Mouse (Mus musculus): ENCODE results near the gene Gja4.

The Gja4 gene

DNA sequence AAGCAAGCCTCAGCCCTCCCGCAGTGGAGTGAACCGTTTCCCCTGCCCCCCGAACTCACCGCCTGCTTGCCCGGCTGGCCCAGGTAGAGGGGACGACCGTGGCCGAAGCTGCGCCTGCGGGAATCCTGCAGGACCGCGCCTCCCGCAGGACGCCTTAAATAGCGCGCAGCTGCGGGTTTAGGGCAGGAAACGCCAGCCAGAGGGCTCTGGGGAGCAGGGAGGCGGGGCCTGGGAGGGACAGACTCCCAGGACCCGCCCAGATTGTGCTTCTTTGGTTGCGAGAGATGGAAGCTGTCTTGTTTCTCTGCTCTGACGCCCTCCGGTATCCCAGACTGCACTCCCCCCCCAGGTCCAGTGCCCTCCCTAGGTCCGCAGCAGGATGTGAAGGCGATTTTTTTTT, at the start of gene Gja4:
Gene Gja4 (minus strand): TSS at position 179 of the 400 bp plus-strand sequence.
- peak; percentile 89 for DNase-seq (ENCODE audit: low spot score)

DNA sequence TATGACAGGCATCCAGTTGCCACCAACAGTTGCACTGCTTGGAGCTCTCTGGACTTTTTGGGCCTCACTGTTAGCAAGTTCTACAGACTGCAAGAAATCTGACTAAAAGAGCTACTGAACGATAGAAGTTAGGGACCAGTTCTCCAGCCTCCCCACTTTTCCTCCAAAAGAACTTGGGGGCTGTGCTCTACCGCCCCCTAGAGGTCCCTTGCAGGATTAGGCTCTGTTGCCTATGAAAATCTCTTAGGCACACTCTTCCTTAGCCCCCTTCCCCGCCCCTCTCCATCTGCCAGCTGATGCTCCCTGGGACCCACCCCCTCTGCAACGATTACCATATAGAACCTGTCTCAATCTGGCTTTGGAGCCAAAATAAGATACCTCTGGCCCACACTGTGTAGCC, 49.5 kb upstream of the Gja4 start:
- DNase-seq (ENCODE audit: low spot score) = no peak

- DNase-seq (ENCODE audit: low spot score) = no peak
Measured at GRCm38 (mm10) chr4:127362520-127362919, 48.7 kb upstream of the Gja4 start.

DNA sequence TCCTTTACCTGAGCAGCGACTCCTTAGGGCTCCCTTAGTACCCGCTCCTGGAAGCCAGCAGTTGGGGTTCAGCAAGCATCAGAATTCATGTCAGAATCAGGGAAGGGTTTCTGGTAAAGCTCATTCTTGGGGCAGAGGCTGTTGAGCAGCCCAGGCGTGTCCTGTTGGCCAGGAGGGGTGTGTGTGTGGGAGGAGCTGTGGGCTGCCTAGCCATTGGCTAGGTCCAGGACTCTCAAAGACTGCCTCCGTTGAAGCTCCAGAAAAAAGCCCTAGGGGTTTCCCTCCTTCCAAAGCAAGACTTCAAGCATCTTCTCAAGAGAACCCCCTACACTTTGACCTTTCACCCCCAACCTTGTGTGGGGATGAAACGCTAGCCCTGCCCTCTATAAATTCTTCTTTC, 44.2 kb upstream of the Gja4 start, which contains the start of gene Gjb5:
Gene Gjb5 (minus strand): TSS at position 164 of the 400 bp plus-strand sequence.
- DNase-seq (ENCODE audit: low spot score) = peak; percentile 57

- no peak for DNase-seq (ENCODE audit: low spot score)
Measured at GRCm38 (mm10) chr4:127354506-127355485, 41.0 kb upstream of the Gja4 start.

DNA sequence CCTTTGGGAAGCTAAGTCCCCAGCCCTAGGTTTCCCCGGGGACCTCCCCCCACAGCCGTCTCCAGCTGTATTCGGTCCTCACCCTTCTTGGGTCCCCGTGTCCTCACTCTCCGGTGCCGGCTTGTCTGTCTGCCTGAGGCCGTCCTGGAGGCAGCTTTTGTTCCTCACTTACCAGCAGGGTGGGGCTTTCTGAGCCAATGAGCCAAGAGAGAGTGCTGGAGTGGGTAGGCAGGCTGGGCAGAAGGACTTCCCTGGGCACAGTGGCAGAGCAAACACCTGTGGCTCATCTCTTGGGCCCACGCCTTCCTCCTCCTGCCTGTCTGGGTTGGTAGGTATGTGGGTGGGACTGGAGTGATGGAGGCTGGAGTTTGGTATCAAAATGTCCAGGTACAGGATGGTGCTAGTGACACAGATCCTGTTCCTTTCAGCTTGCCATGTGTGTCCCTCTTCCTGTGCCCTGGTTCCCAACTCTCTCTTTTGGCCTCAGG, 40.2 kb upstream of the Gja4 start, which contains the start of gene Gjb4:
Gene Gjb4 (minus strand): TSS at position 131 of the 488 bp plus-strand sequence.
- no peak for DNase-seq (ENCODE audit: low spot score)

GRCm38 (mm10) chr4:127352594-127352993, 38.8 kb upstream of the Gja4 start:
- no peak for DNase-seq (ENCODE audit: low spot score)

DNA sequence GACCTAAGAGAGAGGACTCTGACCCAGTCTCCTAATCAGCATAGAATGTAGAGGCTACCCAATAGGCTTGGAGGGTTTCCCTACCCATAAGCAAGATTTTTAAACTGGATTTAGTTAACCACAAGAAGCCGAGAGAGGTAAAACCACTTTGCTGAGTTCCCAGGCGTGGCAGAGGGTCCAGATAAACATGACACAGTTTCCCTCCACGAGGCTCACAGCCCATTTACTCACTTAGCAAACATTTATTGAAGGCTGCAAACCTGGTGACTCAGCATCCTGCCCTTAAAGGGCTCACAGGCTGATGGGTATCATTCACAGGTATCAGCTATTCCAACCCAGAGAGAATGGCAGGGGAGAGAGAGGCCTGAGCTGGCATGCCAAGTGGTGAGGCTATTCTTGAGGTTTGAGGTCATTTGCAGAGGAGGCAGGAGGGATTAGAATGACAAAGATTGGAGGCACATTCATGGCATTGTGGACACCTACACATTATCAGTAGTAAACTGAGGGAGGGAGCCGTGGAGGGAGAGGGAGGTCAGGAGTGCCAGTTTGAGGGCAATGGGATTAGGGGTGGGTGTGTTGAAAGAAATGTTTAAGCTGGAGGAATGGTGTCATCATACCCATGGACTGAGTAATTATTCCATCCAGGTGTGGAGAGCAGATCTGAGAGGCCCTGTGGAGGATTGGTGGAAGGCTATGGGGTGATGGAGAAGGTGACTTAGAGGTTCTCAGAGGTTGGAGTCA, 35.9 kb upstream of the Gja4 start:
- no peak for DNase-seq (ENCODE audit: low spot score)

DNA sequence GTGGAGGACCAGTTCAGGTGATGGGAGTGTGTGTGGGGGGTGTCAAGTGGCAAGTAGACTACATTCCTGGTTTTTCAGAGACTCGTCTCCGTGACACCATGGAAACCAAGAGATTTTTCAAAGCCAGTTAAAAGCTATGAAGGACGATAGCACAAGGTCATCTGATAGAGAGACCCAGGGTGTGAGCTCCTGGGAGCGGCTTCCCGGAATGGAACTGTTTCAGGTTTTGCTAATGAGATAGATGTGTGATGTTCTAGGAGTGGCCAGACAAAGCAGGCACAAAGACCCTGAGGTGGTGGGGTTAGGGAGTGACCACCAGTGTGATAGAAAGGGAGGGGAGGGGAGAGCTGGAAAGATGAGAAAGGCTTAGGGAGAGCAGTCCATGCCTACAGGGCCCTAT, 31.2 kb upstream of the Gja4 start:
- no peak for DNase-seq (ENCODE audit: low spot score)

- no peak for DNase-seq (ENCODE audit: low spot score)
Measured at GRCm38 (mm10) chr4:127341372-127341771, 27.5 kb upstream of the Gja4 start.

GRCm38 (mm10) chr4:127337668-127338067, 23.8 kb upstream of the Gja4 start:
- DNase-seq (ENCODE audit: low spot score) = no peak

DNA sequence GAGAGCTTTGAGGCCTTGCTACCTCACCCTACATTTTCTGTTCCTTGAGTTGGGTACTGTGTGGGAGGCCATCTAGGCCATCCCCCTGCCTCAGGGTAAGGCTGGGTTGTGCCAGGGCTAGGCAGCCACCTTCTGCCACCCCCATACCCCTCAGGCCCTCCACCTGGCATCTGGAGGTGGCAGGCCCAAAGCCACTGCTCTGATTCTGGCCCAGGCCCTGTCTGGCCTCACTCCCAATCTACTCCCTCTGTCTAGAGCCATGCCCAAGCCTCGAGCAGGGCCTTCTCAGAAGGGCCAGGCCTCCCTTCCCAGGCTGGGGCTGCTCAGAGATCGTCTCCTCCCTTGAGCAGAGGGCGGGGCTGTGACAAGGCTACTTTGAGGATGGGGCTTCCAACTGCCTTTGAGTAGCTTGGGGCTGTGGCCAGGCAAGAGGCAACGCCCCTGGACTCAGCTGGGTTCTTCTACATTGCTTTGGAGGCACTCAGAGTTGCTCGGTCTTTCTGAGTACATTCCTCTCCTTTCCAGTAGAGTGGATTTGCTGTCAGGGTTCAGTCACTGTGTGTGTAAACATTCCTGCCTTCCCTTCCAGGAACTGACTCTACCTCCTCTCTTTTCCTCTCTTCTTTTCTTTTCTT, 21.1 kb upstream of the Gja4 start:
- no peak for DNase-seq (ENCODE audit: low spot score)

- peak; percentile 22 for DNase-seq (ENCODE audit: low spot score)
Measured at GRCm38 (mm10) chr4:127331171-127331570, 17.3 kb upstream of the Gja4 start.

GRCm38 (mm10) chr4:127330181-127331100, 16.6 kb upstream of the Gja4 start, which contains the start of gene Gjb3:
Gene Gjb3 (minus strand): TSS chr4:127330844.
- peak; percentile 19 for DNase-seq (ENCODE audit: low spot score)

- DNase-seq (ENCODE audit: low spot score) = no peak
Measured at GRCm38 (mm10) chr4:127329751-127330150, 15.9 kb upstream of the Gja4 start.

DNA sequence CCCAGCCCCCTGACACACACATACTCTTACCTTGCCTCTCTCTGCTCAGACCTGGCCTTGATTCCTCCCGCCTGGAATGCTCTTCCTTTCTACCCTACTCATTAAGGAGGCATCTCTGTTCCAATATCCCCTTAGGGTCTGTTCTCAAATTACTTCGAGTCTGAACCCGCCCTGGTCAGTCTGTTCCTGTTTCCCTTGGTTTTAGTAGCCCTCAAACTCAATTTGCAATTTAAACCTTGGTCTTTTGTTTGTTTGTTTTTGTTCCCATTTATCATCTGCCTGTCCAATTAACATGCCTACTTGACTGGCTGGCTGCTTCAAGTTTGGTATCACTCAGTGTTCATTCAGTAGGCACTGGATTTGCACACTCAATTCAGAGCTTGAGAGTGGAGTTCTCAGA, 15.2 kb upstream of the Gja4 start:
- peak; percentile 51 for DNase-seq (ENCODE audit: low spot score)

GRCm38 (mm10) chr4:127328378-127328777, 14.5 kb upstream of the Gja4 start:
- no peak for DNase-seq (ENCODE audit: low spot score)

DNA sequence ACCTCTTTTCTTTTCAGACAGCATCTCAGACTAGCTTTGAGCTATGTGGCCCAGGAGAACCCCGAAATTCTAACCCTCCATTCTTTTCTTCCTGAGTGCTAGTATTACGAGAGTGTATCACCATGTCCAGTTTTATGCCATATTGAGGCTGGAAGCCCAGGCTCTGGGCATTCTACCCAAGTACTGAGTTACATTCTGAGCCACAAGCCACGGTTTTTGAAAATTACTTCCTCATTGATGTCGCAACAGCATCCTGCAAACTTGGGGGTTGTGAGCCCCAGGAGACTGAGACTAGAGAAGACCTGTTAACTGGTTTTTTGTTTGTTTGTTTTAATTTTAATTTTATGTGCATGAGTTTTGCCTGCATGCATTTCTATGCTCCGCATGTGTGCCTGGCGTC, 13.9 kb upstream of the Gja4 start:
- DNase-seq (ENCODE audit: low spot score) = no peak

DNA sequence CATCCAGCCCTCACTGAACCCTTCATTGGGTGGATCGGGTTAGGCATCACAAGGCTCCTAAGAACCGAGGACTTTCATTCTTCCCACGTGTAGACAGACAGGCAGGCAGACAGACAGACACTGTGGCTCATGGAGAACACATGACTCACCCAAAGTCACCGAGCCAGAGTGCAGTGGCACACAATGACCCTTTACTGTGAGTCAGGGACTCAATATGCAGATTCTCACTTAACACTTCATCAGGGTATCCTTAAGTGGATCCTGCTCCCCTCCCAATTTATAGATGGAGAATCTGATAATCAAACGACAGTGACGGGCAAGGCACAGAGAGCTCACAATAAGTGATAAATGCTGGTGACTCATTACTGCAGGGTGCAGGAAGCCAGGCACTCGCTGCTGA, 13.4 kb upstream of the Gja4 start:
- no peak for DNase-seq (ENCODE audit: low spot score)

GRCm38 (mm10) chr4:127325276-127325675, 11.4 kb upstream of the Gja4 start:
- no peak for DNase-seq (ENCODE audit: low spot score)

- peak; percentile 93 for DNase-seq (ENCODE audit: low spot score)
Measured at GRCm38 (mm10) chr4:127324759-127325158, 10.9 kb upstream of the Gja4 start.
